In the genomic region with DNA sequence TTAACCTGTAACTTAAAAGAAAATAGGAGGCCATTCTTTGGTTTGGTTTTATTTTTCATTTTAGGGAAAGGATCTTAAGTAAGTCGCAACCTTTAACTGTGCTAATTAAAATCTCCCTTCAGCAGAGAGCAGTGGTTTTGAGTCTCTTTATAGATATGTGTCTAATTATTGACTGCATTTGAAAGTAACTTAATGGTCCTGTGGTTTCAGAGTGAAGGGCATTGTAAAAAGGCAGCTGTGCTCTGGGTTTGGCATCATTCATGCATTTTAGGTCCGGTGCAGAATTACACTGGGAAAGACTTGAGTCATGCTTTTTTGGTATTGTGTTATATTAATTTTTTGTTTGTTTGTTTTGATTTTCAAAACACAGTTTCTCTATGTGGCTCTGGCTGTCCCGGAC, we compare ENCODE assay signal across 23 mouse cellular contexts. TPM values are rescaled to one million over a fixed set of nuclear protein-coding genes. Genes with fewer than 3 reads are reported as not detected.
DNase-seq lines count a peak whose midpoint lies in the region; ATAC-seq and TF ChIP-seq lines count a peak whose summit lies in the region.
"Had no signal": no experiment of that assay in that cellular context is flagged by ENCODE, and none has a peak within 500 bp of the region (broad histone marks: within the 10 kb centered on the region; RNA-seq: fewer than 3 reads in every experiment).

No protein-coding gene starts in this region.

- H3ac ChIP-seq in C2C12 (ENCODE audit: control insufficient read depth, insufficient read length, low read depth): no peak overlapping the region

- TF ChIP-seq EP300 in liver, postnatal 0 days (IDR thresholded peaks at IDR 0.05; ENCODE audit: low read depth): no peak

- no peaks in the 10 kb centered on the region for H3K27me3 ChIP-seq in liver, embryonic 15.5 days
- no peaks in the 10 kb centered on the region for H3K27me3 ChIP-seq in liver, embryonic 11.5 days (replicated peaks; ENCODE audit: control insufficient read depth, insufficient read depth, low read length)
- H3K27me3 ChIP-seq in C2C12 (ENCODE audit: control insufficient read depth, insufficient read depth, insufficient read length) (no peaks in the 10 kb centered on the region), Patski (no peaks in the 10 kb centered on the region)
- no peaks in the 10 kb centered on the region for H3K27me3 ChIP-seq in liver, postnatal 0 days (ENCODE audit: insufficient read depth, low read length)
- H3K27me3 ChIP-seq: hindbrain, embryonic 12.5 days had no signal

- no peak for ATAC-seq in liver, embryonic 15.5 days (ENCODE audit: insufficient read depth)
- no peak for ATAC-seq in liver, embryonic 11.5 days (replicated peaks; ENCODE audit: low FRiP score)
- ATAC-seq in Patski: peak; percentile 49
- ATAC-seq in liver, postnatal 0 days: no peak
- ATAC-seq: forebrain, embryonic 14.5 days; hindbrain, embryonic 16.5 days had no signal

- DNase-seq in liver, embryonic 11.5 days (ENCODE audit: low spot score): no peak
- DNase-seq in Patski (ENCODE audit: low read depth, low spot score): no peak
- no peak for DNase-seq in liver, postnatal 0 days
- no peak for DNase-seq in natural killer cell, adult 2 months (ENCODE audit: low spot score in 2 of 2)
- no peak for DNase-seq in adrenal gland, adult 8-10 months
- DNase-seq in gastrocnemius, adult 18-20 months (ENCODE audit: low spot score): no peak
- DNase-seq: adrenal gland, adult 2 months; adrenal gland, postnatal 36 days; cerebellum, adult 18-20 months; cerebellum, adult 9-11 months; cerebellum, postnatal 36 days; heart, adult 18-20 months; heart, postnatal 10 days; heart, postnatal 4 days had no signal

- no peak overlapping the region for H3K27ac ChIP-seq in liver, embryonic 15.5 days (replicated peaks)
- no peak overlapping the region for H3K27ac ChIP-seq in liver, embryonic 11.5 days (ENCODE audit: low read depth, low read length)
- no peak overlapping the region for H3K27ac ChIP-seq in liver, postnatal 0 days (ENCODE audit: low read depth)
- H3K27ac ChIP-seq: embryonic facial prominence, embryonic 10.5 days; forebrain, embryonic 10.5 days; heart, embryonic 10.5 days; hindbrain, embryonic 12.5 days had no signal

- 62% methylated on average over 3 of the region's 3 CpGs for WGBS in liver, embryonic 15.5 days (ENCODE audit: insufficient replicate concordance)
- 70% methylated on average over 3 of the region's 3 CpGs for WGBS in liver, embryonic 11.5 days
- WGBS in liver, postnatal 0 days (ENCODE audit: insufficient replicate concordance): 70% methylated on average over 3 of the region's 3 CpGs

- no peaks in the 10 kb centered on the region for H3K36me3 ChIP-seq in liver, embryonic 15.5 days (replicated peaks)
- H3K36me3 ChIP-seq in liver, embryonic 11.5 days (ENCODE audit: control insufficient read depth, insufficient read depth, low read length): no peaks in the 10 kb centered on the region
- peaks cover 42% of the 10 kb centered on the region for H3K36me3 ChIP-seq in C2C12 (ENCODE audit: control insufficient read depth, insufficient read depth)
- H3K36me3 ChIP-seq in liver, postnatal 0 days (replicated peaks; ENCODE audit: insufficient read depth, low read length): no peaks in the 10 kb centered on the region; the same call in 1 of the 2 replicates
- H3K36me3 ChIP-seq: hindbrain, embryonic 12.5 days had no signal

- no peaks in the 10 kb centered on the region for H3K9me3 ChIP-seq in liver, embryonic 15.5 days (replicated peaks)
- H3K9me3 ChIP-seq in liver, embryonic 11.5 days (ENCODE audit: control insufficient read depth, low read length): no peaks in the 10 kb centered on the region
- H3K9me3 ChIP-seq in liver, postnatal 0 days (ENCODE audit: low read length): no peaks in the 10 kb centered on the region
- H3K9me3 ChIP-seq: embryonic facial prominence, embryonic 10.5 days; forebrain, embryonic 10.5 days; heart, embryonic 10.5 days; hindbrain, embryonic 12.5 days had no signal

- H3K4me1 ChIP-seq in liver, embryonic 15.5 days (replicated peaks): peaks cover 28% of the 10 kb centered on the region
- H3K4me1 ChIP-seq in liver, embryonic 11.5 days (replicated peaks; ENCODE audit: control insufficient read depth, insufficient read depth, low read length): peaks cover 23% of the 10 kb centered on the region
- peaks cover 18% of the 10 kb centered on the region for H3K4me1 ChIP-seq in liver, postnatal 0 days (ENCODE audit: insufficient read depth)
- H3K4me1 ChIP-seq: embryonic facial prominence, embryonic 10.5 days; hindbrain, embryonic 12.5 days had no signal

- POLR2A ChIA-PET in Patski (lab: Charles Lee): no interaction called here

- H3K79me2 ChIP-seq in C2C12 (ENCODE audit: control insufficient read depth, insufficient read depth): peaks cover 99% of the 10 kb centered on the region

- TF ChIP-seq CTCF in C2C12 (IDR thresholded peaks at IDR 0.05; ENCODE audit: control insufficient read depth, insufficient read depth, insufficient read length) (no peak), Patski (IDR thresholded peaks at IDR 0.05) (no peak)
- no peak for TF ChIP-seq CTCF in liver, postnatal 0 days (IDR thresholded peaks at IDR 0.05; ENCODE audit: low read depth)

- H3K4me2 ChIP-seq in liver, embryonic 15.5 days: no peak overlapping the region
- H3K4me2 ChIP-seq in liver, embryonic 11.5 days: no peak overlapping the region
- H3K4me2 ChIP-seq in liver, postnatal 0 days (ENCODE audit: low read depth, low read length): peak overlapping the region; percentile 42; the same call in 1 of the 2 replicates
- H3K4me2 ChIP-seq: hindbrain, embryonic 12.5 days had no signal

- CTCF ChIA-PET in Patski (lab: Charles Lee): interaction anchor here (1.1 kb wide), 1 partner anchor 12 kb away, joined by 7 read pairs; no protein-coding TSS in a partner anchor

- no peak overlapping the region for H3K9ac ChIP-seq in liver, embryonic 15.5 days
- no peak overlapping the region for H3K9ac ChIP-seq in liver, embryonic 11.5 days (ENCODE audit: low read depth, low read length)
- no peak overlapping the region for H3K9ac ChIP-seq in liver, postnatal 0 days (replicated peaks)
- H3K9ac ChIP-seq: hindbrain, embryonic 12.5 days had no signal

- in situ Hi-C loops in Patski (cut with MboI; ENCODE audit: low pct_unique_long_range_greater_than_20kb): no loop called here

- peaks cover 71% of the 10 kb centered on the region for H3K79me3 ChIP-seq in C2C12 (ENCODE audit: low read depth)

- H3K4me3 ChIP-seq in liver, embryonic 15.5 days (replicated peaks): 0 out of 2 replicates have a peak overlapping the region, but pooled peaks have one; percentile 1
- H3K4me3 ChIP-seq in liver, embryonic 11.5 days (ENCODE audit: low read depth, low read length): no peak overlapping the region
- H3K4me3 ChIP-seq in C2C12 (ENCODE audit: insufficient read depth, poor library complexity, severe bottlenecking): no peak overlapping the region
- H3K4me3 ChIP-seq in liver, postnatal 0 days (ENCODE audit: low read depth, low read length): peak overlapping the region; percentile 37
- H3K4me3 ChIP-seq: embryonic facial prominence, embryonic 10.5 days; erythroblast, embryonic 14.5 days; forebrain, embryonic 10.5 days; heart, embryonic 10.5 days; hindbrain, embryonic 12.5 days had no signal

TF ChIP-seq in C2C12, 6 proteins besides CTCF, POLR2A, EP300 and RAD21:
- TF ChIP-seq MYOD1 (IDR thresholded peaks at IDR 0.05; ENCODE audit: control insufficient read depth, insufficient read length, low read depth) (peak; percentile 86), USF1 (IDR thresholded peaks at IDR 0.05; ENCODE audit: low read depth) (no peak)

RNA-seq across cellular contexts. Expression of gene Lims1, which starts 29.1 kb away (rescaled TPM):
- 83.1 and 85.4 TPM in 2 replicates for polyA plus RNA-seq in liver, embryonic 15.5 days (2015; fragmentation: Nextera tagmentation; extraction: Ambion mirVana)
- 110 and 131 TPM in 2 replicates for polyA plus RNA-seq in liver, embryonic 11.5 days (2014; fragmentation: Nextera tagmentation; extraction: Ambion mirVana)
- polyA plus RNA-seq in C2C12 (2012; fragmentation: generic; extraction: Trizol) (20.9 TPM), Patski (2021) (56.0 TPM)
- 60.6 and 64.4 TPM in 2 replicates for polyA plus RNA-seq in liver, postnatal 0 days (2015; fragmentation: Nextera tagmentation; extraction: Ambion mirVana)
- total RNA-seq in adrenal gland, adult 8-10 months (2022): 10 to 100 TPM; 47.0 to 58.9 (median 49.3) TPM
- 10 to 100 TPM; 38.1 to 55.4 TPM for total RNA-seq in gastrocnemius, adult 18-20 months (2021)

Comparison
In these comparisons a context has a peak if more than half of its experiments do, and no peak if none do; other contexts are left out.
1. H3K4me3 ChIP-seq: peak in liver, embryonic 15.5 days (single experiment) and liver, postnatal 0 days (single experiment); none in liver, embryonic 11.5 days (single experiment) and C2C12 (single experiment).